Mouse (Mus musculus) lung, postnatal 25 days (tissue): Measurements from ENCODE around the gene Styx.

Experiments
- DNase-seq: peaks from one replicate; pipeline ENCODE4 v3.0.0; 2022; ENCODE audit warnings: low spot score

Gene Styx

GRCm38 (mm10) chr14:45469446-45469845 lies 118.6 kb downstream of the Styx start:
- no peak for DNase-seq
